Mouse (Mus musculus) spleen, postnatal 14 days (tissue): ENCODE data around the gene Adgrg5.
A peak's percentile ranks its signal among the peaks of the same experiment; 100 is the strongest.

Experiments used
- DNase-seq, 2 experiments: peaks; one replicate each; pipeline ENCODE4 v3.0.0; 2021 to 2022; ENCODE audit warnings: low spot score in 2 of 2

The Adgrg5 gene

GRCm38 (mm10) chr8:94967071-94967470 lies 43.6 kb downstream of the Adgrg5 start:
- DNase-seq = no peak

GRCm38 (mm10) chr8:94967554-94967953 lies 44.1 kb downstream of the Adgrg5 start:
- DNase-seq = no peak

DNA sequence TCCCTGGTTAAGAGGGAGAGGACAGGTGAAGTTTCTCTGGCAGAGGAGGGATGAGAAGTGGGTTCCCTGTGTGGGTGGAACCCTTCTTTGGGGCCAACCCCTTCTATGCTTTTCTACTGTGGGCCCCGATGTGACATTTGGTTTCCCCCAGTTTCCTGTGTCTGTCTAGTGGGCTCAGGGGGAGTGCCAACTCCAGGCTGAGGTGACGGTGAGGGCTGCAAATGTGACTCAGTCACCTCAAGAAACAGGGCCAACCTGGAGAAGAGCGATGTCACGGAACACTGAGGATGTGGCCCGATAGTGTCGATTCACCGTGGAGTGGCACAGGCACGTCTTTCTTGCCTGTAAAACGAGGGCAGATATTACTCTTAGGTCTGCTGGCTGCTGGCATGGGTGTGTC lies 49.8 kb downstream of the Adgrg5 start:
- no peak for DNase-seq

GRCm38 (mm10) chr8:94973786-94974185 lies 50.3 kb downstream of the Adgrg5 start:
- DNase-seq = no peak

- no peak for DNase-seq
Measured at GRCm38 (mm10) chr8:94974467-94975165, 51.1 kb downstream of the Adgrg5 start, which contains the start of gene Adgrg1. Adgrg1 (plus strand) TSS chr8:94974751.

DNA sequence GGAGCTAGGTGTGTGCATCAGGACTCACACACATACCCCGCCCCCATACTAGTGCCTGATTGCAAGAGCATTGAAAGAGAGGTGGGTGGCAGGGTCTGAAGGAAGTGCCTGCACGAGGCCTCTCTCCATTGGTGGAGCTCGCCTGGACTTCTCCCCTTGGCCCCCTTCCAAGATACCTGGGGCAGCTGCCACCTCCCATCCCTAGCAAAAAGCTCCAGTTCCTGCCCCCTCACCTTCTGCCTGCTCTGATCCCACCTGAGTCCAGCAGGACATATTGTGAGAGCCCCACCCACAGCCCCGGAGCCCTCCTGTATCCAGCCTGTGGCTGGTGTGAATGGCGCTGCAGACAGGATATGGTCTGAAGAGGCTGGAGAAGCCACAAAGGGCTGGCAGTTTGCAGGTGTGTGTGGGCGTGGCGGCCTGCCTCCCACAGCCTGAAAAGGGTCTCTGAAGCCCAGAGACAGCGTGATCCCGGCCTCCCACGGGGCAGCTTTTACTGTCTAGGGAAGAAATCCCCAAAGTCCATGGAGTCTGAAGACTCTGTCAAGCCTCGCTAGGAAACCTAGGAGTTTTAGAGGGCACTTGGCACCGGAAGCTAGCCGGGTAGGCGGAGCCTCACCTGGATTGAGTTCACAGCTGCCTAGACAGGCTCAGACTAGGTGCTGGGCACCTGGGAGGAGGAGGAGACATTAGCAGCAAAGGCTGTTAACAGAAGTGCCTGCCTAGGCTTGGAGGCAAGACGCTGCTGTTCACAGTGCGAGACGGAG lies 53.3 kb downstream of the Adgrg5 start:
- DNase-seq = no peak

DNA sequence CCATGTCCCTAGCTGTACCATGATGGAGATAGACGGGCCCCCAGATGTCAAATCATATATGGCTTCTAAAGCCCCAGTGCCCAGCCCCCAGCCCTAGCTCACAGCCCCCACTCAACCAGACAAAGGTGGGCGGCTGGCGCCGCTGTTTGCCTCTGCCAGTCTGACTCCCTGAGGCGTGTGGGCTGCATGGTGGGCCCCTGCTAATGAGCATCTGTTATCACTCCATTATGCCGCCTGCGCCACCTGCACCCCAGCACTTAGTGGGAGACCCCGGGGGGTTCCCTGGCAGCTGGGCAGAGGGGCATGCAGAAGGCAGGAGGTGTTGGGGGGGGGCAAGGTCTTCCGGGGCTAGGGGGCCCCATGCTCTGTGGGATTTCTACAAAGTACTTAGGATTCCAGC lies 54.6 kb downstream of the Adgrg5 start:
- no peak for DNase-seq

DNA sequence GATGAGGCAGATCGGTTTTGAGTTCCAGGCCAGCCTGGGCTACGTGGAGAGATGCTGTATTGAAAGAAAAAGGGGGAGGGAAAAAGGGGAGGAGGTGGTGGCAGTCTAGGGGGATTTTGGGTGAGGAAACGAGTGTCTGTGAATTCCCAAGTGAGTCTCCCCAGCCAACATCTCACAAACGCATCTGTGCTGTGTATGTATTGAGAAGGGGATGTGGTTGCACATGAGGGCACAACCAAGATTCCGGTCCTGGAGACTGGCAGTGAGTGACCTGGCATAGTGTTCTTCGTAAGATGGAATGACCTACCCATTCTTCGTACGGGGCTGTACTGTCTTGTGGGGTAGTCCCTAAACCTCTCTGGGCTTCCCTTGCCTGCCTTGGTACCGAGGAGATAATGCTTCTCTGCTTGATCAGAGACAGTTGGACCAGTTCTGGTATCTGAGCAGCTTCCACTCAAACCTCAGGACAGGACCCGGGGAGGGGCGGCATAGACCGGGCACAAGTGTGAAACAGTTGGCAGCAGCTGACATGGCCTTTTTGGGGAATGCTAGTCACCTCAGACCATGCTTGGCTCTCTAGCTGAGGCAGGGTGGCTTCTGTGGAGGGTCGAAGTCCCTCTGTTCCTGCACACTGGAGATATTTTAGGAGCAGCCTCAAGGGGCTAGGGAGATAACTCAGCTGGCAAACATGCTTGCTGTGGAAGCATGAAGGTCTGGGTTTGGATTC lies 55.3 kb downstream of the Adgrg5 start:
- no peak for DNase-seq

DNA sequence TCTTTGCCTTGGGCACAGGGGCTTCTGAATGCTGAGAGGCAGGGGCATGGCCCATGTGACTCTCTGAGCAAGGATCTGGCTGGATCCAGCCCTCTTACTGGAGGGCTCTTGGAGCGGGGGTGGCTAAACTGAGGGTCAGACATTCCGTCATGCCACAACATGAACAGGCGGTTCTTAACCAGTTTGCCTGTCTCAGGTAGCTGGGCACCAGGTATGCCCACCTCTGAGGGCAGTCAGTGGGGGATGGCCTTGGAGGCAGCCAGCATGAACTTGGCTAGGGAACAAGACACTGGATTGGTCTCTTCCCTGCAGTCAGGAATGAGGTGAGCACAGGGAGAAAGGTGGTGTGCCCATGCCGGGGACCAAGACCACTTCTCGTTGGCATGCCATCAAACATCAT lies 56.7 kb downstream of the Adgrg5 start:
- no peak for DNase-seq

- DNase-seq = no peak
Measured at GRCm38 (mm10) chr8:94980976-94981375, 57.5 kb downstream of the Adgrg5 start.

GRCm38 (mm10) chr8:94981848-94982247 lies 58.4 kb downstream of the Adgrg5 start:
- DNase-seq = no peak

GRCm38 (mm10) chr8:94983146-94983545 lies 59.7 kb downstream of the Adgrg5 start:
- no peak for DNase-seq

- no peak for DNase-seq
Measured at GRCm38 (mm10) chr8:94983881-94984516, 60.5 kb downstream of the Adgrg5 start.

- peak; percentile 50 to 55 for DNase-seq
Measured at GRCm38 (mm10) chr8:94985023-94985422, 61.5 kb downstream of the Adgrg5 start.

GRCm38 (mm10) chr8:94986676-94987075 lies 63.2 kb downstream of the Adgrg5 start:
- DNase-seq = peak; percentile 39 to 43

DNA sequence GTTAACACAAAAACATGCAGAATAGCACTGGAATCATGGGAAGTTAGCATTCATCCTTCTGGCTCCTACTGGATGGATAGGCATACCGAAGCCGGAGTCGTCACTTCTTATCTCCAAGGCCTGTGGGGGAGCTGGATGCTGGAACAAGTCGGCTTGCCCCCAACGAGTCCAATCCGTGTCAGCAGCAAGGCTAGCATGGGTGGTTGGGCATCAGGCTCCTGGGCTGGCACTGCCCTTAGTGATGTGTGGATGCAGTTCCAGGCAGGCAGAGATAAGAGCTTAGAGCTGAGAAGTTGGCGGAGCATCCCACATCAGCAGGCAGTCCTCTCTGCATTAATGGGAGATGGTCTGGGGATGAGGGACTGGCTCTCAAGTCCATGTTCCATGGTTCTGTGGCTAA lies 64.1 kb downstream of the Adgrg5 start:
- DNase-seq = no peak

- DNase-seq = no peak
Measured at GRCm38 (mm10) chr8:94988619-94989018, 65.1 kb downstream of the Adgrg5 start.

GRCm38 (mm10) chr8:94989711-94990110 lies 66.2 kb downstream of the Adgrg5 start:
- no peak for DNase-seq

GRCm38 (mm10) chr8:94990598-94991453 lies 67.3 kb downstream of the Adgrg5 start:
- DNase-seq = no peak

DNA sequence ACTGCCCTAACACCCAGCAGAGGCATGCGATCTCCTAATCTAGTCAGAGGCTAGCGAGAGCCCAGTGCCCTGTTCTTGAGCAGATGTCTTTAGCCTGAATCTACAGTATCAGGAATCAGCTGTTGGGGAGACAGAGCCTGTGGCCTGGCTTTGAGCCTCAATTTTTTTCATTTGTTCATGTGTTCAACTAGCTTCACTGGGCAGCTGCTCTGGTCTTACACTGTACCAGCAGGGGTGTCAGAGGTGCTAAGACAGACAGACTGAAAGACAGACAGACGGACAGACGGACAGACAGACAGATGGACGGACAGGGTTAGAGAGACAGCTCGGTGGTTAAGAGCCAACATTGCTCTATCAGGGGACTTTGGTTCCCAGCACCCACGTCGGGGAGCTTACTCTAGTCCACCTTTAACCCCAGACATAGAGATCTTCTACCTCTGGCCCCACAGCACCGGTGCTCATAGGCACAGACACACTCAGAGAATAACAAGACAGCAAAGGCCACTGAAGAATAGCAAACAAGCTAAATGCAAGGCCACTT lies 68.0 kb downstream of the Adgrg5 start:
- no peak for DNase-seq

- no peak for DNase-seq
Measured at GRCm38 (mm10) chr8:94992010-94992409, 68.5 kb downstream of the Adgrg5 start.
